Mouse (Mus musculus) E14TG2a.4 (cell line): Measurements from ENCODE around the gene Macrod2.

Experiments
- CTCF ChIP-seq: conservative IDR thresholded peaks from 2 replicates; pipeline ENCODE4 v1.5.1; 2014; ENCODE audit warnings: low read length
- NANOG ChIP-seq: IDR thresholded peaks from 2 replicates; pipeline ENCODE4 v1.6.1; 2014; ENCODE audit warnings: borderline replicate concordance, low read length, mixed read lengths

DNA sequence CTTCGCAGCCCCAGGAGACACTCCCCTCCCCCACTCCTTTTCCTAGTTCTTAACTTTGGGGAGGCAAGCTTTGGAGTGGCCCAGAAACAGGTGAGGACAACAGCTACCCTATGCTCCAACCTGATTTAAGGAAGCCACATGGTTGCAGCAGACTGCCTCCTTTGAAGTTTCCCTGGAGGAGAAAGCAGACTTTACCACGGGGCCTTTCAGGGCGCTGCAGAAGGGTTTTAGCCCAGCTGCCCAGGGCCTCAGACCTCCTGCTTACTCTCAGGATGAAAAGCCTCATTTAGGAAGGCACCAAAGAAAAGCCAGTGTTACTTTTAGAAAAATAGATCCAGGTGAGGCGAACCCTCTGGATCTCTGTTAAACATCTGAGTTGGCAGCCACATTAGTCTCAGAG, 1333.9 kb downstream of the Macrod2 start:
- TF ChIP-seq CTCF (no peak), NANOG (no peak)
